Mouse (Mus musculus) ES-Bruce4 (cell line): Measurements from ENCODE around the gene Cux2.

Experiments used
- CTCF ChIP-seq: IDR thresholded peaks from one replicate; pipeline ENCODE4 v1.8.1; 2011; ENCODE audit warnings: low read depth, low read length
- EP300 ChIP-seq: IDR thresholded peaks from 2 replicates; pipeline ENCODE4 v1.6.1; 2011; ENCODE audit warnings: low read depth, low read length; ENCODE audit not compliant: insufficient read depth
- POLR2A ChIP-seq: IDR thresholded peaks from one replicate; pipeline ENCODE4 v1.8.1; 2011; ENCODE audit warnings: low read length; ENCODE audit not compliant: insufficient read depth

DNA sequence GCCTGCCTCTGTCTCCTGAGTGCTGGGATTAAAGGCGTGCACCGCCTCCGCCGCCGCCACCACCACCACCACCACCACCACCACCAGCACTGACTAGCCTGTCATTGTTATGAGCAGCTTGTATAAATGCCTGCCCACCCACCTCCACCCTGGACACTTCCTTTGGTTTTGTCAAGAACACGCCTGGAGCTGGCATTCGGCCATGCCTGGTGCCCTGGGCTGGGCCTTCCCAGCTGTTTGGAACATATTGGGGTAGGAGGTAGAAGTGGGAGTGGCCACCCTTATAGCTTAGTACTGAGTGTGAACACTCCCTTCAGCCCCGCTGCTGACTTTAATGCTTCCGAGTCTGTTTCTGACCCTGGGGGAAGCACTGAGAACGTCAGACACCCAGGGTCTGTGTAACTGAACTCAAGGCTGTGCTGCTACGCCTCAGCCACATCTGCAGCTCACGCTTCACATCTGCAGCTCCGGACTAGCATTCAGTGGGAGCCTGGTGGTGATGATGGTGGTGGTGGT, 178.3 kb downstream of the Cux2 start:
- TF ChIP-seq POLR2A (no peak), CTCF (no peak), EP300 (no peak)
